Mouse (Mus musculus): ENCODE measurements around the gene Ankrd45. TPM values are rescaled to one million over a fixed set of nuclear protein-coding genes. Genes with fewer than 3 reads are reported as not detected.
"Not testable (repeated sequence)": the region's sequence is repeated elsewhere in the genome, so short reads cannot be mapped to it uniquely, and the experiment has no call there.

The Ankrd45 gene
- total RNA-seq, 2 experiments from 2014 or later, result not detected

DNA sequence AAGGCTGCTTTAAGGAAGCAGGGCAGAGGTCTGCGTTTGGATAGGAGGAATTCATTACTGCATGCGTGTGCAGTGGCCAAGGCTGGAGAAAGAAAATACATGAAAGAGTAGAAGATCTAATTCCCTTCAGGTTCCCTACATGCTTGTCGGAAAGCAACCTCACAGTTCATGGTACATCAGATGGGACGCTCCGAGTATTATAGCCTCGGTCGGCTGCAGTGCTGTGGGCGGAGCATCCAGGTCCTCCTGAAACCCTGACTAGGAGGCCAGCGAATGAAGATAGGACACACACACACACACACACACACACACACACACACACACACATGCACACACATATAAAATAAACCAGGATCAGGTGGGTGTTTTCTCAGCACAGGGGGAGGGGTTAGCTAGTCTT lies 41.2 kb downstream of the Ankrd45 start:
- peak; percentile 34; the same call in 1 of the 2 replicates for ATAC-seq (ENCODE audit: poor library complexity, severe bottlenecking)

DNA sequence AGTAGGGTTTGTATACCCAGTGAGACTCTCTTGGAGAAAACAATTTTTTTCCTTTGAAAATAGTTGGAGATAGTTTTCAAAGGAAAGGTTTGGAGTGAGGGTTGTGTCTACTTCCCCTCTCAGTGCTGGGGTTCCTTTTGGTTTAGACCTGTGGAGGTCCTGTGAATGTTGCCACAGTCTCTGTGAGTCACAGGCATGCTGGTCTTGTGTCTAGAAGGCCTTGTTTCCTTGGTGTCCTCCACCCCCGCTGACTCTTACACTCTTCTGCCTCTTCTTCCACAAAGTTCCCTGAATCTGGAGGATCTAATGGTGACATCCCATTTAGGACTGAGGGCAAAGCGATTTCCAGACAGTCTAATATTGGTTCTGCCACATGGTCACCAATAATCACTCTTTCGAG lies 42.9 kb downstream of the Ankrd45 start:
- ATAC-seq (ENCODE audit: poor library complexity, severe bottlenecking), result no peak

DNA sequence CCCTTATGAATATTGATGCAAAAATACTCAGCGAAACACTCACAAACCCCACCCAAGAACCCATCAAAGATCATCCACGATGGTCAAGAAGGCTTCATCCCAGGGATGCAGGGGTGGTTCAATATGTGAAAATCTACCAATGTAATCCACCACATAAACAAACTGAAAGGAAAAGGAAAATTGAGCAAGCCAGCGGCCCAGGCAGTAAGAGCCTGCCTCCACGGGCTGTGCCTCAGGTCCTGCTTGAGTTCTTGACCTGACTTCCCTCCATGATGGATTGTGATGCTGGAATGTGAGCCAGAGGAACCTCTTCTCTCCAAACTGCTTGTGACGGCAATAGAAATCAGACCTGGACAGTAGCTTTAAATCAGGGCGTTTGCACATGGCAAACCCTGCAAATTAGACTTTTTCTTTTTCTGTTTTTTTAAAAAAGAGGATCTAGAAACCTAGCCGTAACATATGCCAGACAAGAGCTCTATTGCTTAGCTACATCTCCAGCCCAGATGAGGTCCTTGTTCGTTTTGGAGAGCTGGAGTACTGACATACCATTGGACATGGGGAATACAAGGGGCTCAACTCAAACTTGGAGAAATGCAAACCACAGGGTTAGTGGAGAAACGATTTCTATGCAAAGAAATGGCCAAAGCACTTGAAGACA lies 47.9 kb downstream of the Ankrd45 start:
- peak; percentile 89 for ATAC-seq (ENCODE audit: poor library complexity, severe bottlenecking)

DNA sequence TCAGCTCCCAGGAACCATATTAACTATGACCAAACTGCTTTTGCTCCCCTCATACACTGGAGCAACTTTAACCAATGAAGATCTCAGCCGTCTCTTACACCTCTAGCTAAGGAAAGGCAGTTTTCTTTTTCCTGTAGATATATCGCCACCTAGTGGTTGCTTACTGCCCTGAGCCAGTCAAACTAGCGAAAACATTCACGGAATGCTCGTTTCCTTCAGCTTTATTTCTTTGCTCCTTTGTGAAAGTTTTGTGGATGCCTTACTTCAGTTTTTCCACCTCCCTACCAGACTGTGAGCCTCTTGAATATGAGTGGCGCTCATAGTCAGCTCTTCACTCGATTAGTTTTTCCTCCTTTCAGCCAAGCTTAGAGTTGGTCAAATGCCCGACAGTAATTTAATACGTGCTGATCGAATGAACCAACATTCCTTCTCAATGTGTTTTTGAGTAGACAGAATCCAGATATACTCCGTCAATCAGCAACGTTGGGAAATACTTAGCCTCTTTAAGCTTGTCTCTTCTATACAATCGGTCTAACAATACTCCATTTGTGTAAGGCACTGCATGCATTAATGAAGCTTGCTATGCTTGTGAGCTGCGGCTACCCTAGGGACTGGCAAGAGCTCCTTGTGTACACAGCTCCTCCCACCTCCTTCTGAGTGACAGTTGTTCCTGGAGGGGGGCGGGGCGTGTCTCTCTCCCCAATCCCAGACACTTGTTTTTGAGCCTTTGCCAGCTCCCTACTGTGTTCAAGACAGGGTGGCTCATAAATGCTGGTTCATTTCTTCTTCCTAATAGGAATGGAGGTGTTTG lies 53.3 kb downstream of the Ankrd45 start:
- peak; percentile 85 for ATAC-seq (ENCODE audit: poor library complexity, severe bottlenecking)

DNA sequence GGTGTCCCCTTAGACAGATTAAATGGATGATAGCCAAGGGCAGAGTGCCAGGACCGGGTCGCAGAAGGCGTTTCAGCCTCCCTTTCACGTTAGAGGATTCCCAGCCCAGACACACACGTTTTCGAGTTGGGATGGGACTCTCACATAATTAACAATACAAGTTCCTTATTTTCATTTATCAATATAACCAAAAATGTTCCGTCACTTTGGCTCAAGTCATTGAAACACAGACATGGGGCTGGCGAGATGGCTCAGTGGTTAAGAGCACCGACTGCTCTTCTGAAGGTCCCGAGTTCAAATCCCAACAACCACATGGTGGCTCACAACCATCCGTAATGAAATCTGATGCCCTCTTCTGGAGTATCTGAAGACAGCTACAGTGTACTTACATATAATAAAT lies 53.9 kb downstream of the Ankrd45 start:
- ATAC-seq (ENCODE audit: poor library complexity, severe bottlenecking), result not testable (repeated sequence)

DNA sequence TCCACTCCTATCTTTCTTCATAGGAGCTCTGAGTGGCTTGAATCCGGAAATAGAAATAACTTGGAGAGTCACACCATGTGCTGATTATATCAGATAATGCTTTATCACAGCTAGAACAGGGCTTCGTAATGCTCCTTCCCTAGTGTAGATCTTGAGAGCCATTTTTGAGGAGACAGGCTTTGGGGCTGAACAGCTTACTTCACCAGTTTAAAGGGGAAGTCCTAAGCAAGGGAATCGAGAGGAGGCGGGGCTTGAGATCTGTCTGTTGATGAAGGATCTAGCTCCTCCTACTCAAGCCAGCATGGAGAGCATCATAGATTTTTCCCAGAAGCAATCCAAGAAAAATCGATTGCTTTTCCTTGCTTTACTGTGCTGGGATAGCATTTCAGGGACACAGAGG lies 57.4 kb downstream of the Ankrd45 start:
- ATAC-seq (ENCODE audit: poor library complexity, severe bottlenecking), result peak; percentile 26; the same call in 1 of the 2 replicates

DNA sequence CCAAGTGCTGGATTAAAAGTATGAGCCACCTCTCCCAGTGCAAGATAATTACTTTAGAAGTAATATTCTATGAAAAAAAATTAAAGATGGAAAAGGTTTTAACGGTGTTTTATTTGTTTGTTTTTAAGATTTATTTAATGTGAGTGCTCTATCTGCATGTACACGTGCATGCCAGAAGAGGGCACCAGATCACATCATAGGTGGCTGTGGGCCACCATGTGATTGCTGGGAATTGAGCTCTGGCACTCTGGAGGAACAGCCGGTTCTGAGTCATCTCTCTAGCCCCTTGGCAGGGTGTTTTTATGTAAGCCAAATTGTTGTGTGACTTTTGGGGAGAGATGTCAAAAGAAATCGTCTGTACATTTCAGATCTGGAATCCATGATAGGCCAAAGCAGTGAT lies 72.0 kb downstream of the Ankrd45 start:
- peak; percentile 93 for ATAC-seq (ENCODE audit: poor library complexity, severe bottlenecking)

DNA sequence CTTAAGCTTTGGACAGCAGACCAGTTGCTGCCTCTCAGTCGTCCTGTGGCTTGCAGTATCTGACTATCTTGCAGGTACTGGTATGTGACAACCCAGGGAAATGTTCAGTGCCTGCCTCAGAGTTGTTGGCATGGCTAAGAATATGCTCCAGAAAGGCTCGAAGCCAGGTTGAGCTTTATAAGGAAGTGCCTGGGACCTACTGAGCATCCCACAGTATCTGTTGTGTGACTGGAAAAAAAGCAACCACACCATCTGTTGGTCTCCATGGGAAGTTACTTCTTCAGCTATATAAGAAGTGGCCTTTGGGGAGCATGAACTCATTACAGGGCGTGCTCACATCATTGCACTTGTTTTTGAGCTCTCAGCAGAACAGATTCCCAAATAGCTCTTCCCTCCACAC lies 77.3 kb downstream of the Ankrd45 start:
- ATAC-seq (ENCODE audit: poor library complexity, severe bottlenecking), result no peak

Other genes with a start within 250 kb of the Ankrd45 start
- 28.8 and 33.1 TPM in 2 replicates for gene Rc3h1, start 236.3 kb upstream of the Ankrd45 start, total RNA-seq (2015)
- 15.3 and 17.4 TPM in 2 replicates for gene Rc3h1, start 236.3 kb upstream of the Ankrd45 start, total RNA-seq (2017)
- gene Serpinc1, start 164.1 kb upstream of the Ankrd45 start, total RNA-seq (2015), result 0.16 and 1.1 TPM in 2 replicates
- 0.61 and 1.4 TPM in 2 replicates for gene Serpinc1, start 164.1 kb upstream of the Ankrd45 start, total RNA-seq (2017)
- gene Zbtb37, start 107.8 kb upstream of the Ankrd45 start, total RNA-seq (2015), result 5.2 and 5.8 TPM in 2 replicates
- 7.0 TPM in 2 replicates for gene Zbtb37, start 107.8 kb upstream of the Ankrd45 start, total RNA-seq (2017)
- 18.3 and 20.9 TPM in 2 replicates for gene Dars2, start 72.0 kb upstream of the Ankrd45 start, total RNA-seq (2015)
- 12.8 and 15.3 TPM in 2 replicates for gene Dars2, start 72.0 kb upstream of the Ankrd45 start, total RNA-seq (2017)
- gene Cenpl, start 72.0 kb upstream of the Ankrd45 start, total RNA-seq (2015), result 42.7 and 56.4 TPM in 2 replicates
- 7.7 and 13.0 TPM in 2 replicates for gene Cenpl, start 72.0 kb upstream of the Ankrd45 start, total RNA-seq (2017)
- gene Klhl20, start 11.2 kb upstream of the Ankrd45 start, total RNA-seq (2015), result 28.1 and 30.4 TPM in 2 replicates
- gene Klhl20, start 11.2 kb upstream of the Ankrd45 start, total RNA-seq (2017), result 20.3 and 23.0 TPM in 2 replicates
- gene Tex50, start 16.6 kb downstream of the Ankrd45 start, total RNA-seq (2015), result not detected in 2 replicates
- not detected in 2 replicates for gene Tex50, start 16.6 kb downstream of the Ankrd45 start, total RNA-seq (2017)
- 161 and 201 TPM in 2 replicates for gene Prdx6, start 108.5 kb downstream of the Ankrd45 start, total RNA-seq (2015)
- 213 and 226 TPM in 2 replicates for gene Prdx6, start 108.5 kb downstream of the Ankrd45 start, total RNA-seq (2017)